Mouse (Mus musculus): Measurements from ENCODE around the gene Crhr2.

DNA sequence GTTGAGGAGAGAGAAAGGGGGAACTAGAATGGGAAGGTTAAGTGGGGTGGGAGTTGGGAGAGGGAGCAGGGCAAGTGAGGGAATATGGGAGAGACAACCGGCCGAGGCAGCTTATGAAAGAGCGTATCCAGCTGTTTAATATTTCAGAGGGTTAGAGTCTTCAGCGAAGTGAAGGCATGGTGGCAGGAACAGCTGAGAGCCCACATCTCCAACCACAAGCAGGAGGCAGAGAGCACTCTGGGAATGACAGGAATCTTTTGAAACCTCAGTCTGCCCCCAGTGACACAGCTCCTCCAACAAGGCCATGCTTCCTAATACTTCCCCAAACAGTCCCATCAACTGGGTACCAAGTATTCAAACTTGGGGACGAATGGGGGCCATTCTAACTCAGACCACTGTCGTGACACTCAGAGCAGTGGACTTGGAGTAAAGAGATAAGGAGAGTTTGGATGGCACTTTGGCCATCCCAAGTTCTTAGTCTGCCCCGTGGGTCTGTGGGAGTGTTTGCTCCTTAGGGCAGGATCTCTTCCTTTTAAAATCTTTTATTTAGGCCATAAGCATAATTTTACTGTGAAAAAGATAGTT is 72.5 kb downstream of the Crhr2 start:
- TF ChIP-seq SMC3 (IDR thresholded peaks at IDR 0.05; ENCODE audit: low read depth, low read length) (no peak), POLR2A (IDR thresholded peaks at IDR 0.05; ENCODE audit: low read depth, low read length) (0 out of 2 replicates have a peak, but pooled peaks have one; percentile 11), CTCF (conservative IDR thresholded peaks at IDR 0.05 in 1 of 2, IDR thresholded peaks at IDR 0.05 in 1 of 2; ENCODE audit: low read depth in 2 of 2, low read length in 2 of 2) (no peak), RCOR1 (conservative IDR thresholded peaks at IDR 0.05; ENCODE audit: low read depth, low read length) (no peak), SIN3A (IDR thresholded peaks at IDR 0.05; ENCODE audit: low read length) (no peak), MAFK (IDR thresholded peaks at IDR 0.05; ENCODE audit: insufficient replicate concordance, low read length) (no peak), MXI1 (IDR thresholded peaks at IDR 0.05; ENCODE audit: low read depth, low read length) (no peak), PAX5 (IDR thresholded peaks at IDR 0.05; ENCODE audit: low read length) (no peak), EP300 (IDR thresholded peaks at IDR 0.05; ENCODE audit: low read length) (no peak), HCFC1 (IDR thresholded peaks at IDR 0.05; ENCODE audit: low read depth, low read length) (no peak)

Measured in CH12.LX (cell line).